Mouse (Mus musculus): ENCODE measurements around the gene Pygo2. TPM values are rescaled to one million over a fixed set of nuclear protein-coding genes. Genes with fewer than 3 reads are reported as not detected.
A peak's percentile ranks its signal among the peaks of the same experiment; 100 is the strongest.

Gene Pygo2
- total and polyA plus RNA-seq, 3 experiments, result 21.9 to 40.8 (median 29.7) TPM

DNA sequence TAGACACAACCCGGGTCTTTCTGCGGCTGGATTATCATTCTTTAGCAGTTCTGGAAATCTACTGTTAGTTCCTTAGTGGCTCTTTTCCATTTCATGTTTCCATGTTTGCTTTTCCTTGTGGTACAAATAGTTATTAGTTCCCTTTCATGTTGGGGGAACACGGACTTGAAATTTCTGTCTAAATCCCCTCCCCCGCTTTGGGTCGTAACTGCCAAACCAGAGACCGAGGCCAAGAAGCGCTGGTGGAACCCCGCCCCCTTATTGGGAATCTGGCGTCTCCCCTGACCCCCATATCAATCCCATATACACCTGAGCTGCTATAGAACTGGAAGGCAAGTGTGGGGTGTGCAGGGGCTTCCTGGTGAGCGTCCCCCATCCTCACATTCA, 34.6 kb upstream of the Pygo2 start:
- H3K27me3 ChIP-seq (replicated peaks), result no peaks in the 10 kb centered on the region
- TF ChIP-seq ELF1 (IDR thresholded peaks at IDR 0.05; ENCODE audit: low read depth, low read length) (0 out of 2 replicates have a peak, but pooled peaks have one; percentile 17), ETS1 (conservative IDR thresholded peaks at IDR 0.05; ENCODE audit: low read depth, low read length) (no peak), SIN3A (IDR thresholded peaks at IDR 0.05; ENCODE audit: low read length) (peak; percentile 9; the same call in 1 of the 2 replicates), MYC (IDR thresholded peaks at IDR 0.05; ENCODE audit: low read depth, low read length) (no peak), NELFE (IDR thresholded peaks at IDR 0.05; ENCODE audit: low read depth, low read length) (no peak), MAZ (IDR thresholded peaks at IDR 0.05; ENCODE audit: low read depth, low read length) (0 out of 2 replicates have a peak, but pooled peaks have one; percentile 43), RAD21 (IDR thresholded peaks at IDR 0.05; ENCODE audit: low read depth, low read length) (no peak), CTCF (conservative IDR thresholded peaks at IDR 0.05 in 1 of 2, IDR thresholded peaks at IDR 0.05 in 1 of 2; ENCODE audit: low read depth in 2 of 2, low read length in 2 of 2) (no peak)
- H3K27ac ChIP-seq (ENCODE audit: insufficient read depth, low read depth), result peak overlapping the region; percentile 96

DNA sequence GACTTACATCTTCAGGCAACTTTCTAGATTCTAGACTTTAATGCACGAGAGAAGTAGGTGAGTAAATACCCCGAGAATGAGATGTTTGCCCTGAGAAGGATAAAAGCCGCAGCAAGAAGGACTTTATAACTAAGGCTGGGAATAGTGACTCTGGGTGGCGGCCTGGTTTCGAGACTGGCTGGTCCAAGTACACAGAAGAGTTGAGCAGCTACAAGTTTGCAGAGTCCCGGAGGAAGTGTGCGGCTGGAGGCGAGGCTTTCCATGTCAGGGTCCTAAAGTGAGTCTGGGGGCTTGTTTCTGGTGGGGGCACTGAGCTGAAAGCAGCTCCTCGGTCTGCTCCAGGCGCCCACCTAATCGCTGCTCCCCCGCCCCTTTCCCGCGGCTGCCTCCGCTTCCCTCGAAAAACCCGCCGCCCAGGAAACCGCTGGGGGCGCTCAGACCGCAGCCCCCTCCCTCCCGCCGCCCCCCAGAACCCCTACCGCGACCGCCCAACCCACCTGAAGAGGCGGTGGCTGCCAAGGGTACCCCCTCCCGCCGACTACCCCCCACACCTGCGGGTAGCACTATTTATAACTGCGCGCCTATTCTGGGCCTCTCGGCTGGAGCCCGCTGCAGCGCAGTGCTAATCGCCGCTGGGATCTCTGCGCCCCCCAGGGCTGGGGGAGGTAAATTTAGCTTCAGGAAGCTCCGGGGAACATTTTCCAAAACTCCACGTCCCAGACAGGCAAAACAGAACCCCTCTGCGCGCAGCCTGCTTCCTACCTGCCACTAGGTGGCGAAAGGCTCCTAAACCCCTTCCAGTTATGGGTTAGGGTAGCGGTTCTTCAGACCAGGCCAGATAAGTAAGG, 34.0 kb upstream of the Pygo2 start:
- H3K27me3 ChIP-seq (replicated peaks), result no peaks in the 10 kb centered on the region
- dilution Hi-C loops (cut with MboI; ENCODE audit: extremely low pct_ligation_motif_present, extremely low pct_unique_long_range_greater_than_20kb, low sequenced_read_pairs), result no loop called here
- TF ChIP-seq CTCF (conservative IDR thresholded peaks at IDR 0.05 in 1 of 2, IDR thresholded peaks at IDR 0.05 in 1 of 2; ENCODE audit: low read depth in 2 of 2, low read length in 2 of 2), result peak; percentile 45 to 74
- peak; percentile 49; the same call in 1 of the 2 replicates for TF ChIP-seq SIN3A (IDR thresholded peaks at IDR 0.05; ENCODE audit: low read length)
- no peak for TF ChIP-seq JUN (IDR thresholded peaks at IDR 0.05; ENCODE audit: insufficient read depth, low read depth, low read length)
- TF ChIP-seq SMC3 (IDR thresholded peaks at IDR 0.05; ENCODE audit: low read depth, low read length), result peak; percentile 51
- TF ChIP-seq TBP (conservative IDR thresholded peaks at IDR 0.05; ENCODE audit: low read depth, low read length), result peak; percentile 94
- TF ChIP-seq MAZ (IDR thresholded peaks at IDR 0.05; ENCODE audit: low read depth, low read length), result 0 out of 2 replicates have a peak, but pooled peaks have one; percentile 16
- no peak; the same call in 1 of the 2 replicates for TF ChIP-seq ELF1 (IDR thresholded peaks at IDR 0.05; ENCODE audit: low read depth, low read length)
- TF ChIP-seq NELFE (IDR thresholded peaks at IDR 0.05; ENCODE audit: low read depth, low read length), result peak; percentile 66
- TF ChIP-seq MAX (IDR thresholded peaks at IDR 0.05; ENCODE audit: low read length), result 0 out of 2 replicates have a peak, but pooled peaks have one; percentile 3
- peak; percentile 48; the same call in 1 of the 2 replicates for TF ChIP-seq CHD2 (IDR thresholded peaks at IDR 0.05; ENCODE audit: low read length)
- TF ChIP-seq NRF1 (IDR thresholded peaks at IDR 0.05; ENCODE audit: low read depth, low read length), result 0 out of 2 replicates have a peak, but pooled peaks have one; percentile 13
- TF ChIP-seq KAT2A (IDR thresholded peaks at IDR 0.05; ENCODE audit: insufficient replicate concordance, low read length), result no peak
- peak; percentile 97 for TF ChIP-seq ZMIZ1 (IDR thresholded peaks at IDR 0.05; ENCODE audit: low read depth, low read length)
- TF ChIP-seq JUND (conservative IDR thresholded peaks at IDR 0.05; ENCODE audit: low read depth, low read length), result 0 out of 2 replicates have a peak, but pooled peaks have one; percentile 0
- no peak for TF ChIP-seq PAX5 (IDR thresholded peaks at IDR 0.05; ENCODE audit: low read length)
- peak; percentile 65 for TF ChIP-seq MXI1 (IDR thresholded peaks at IDR 0.05; ENCODE audit: low read depth, low read length)
- peak; percentile 74 for TF ChIP-seq POLR2A (IDR thresholded peaks at IDR 0.05; ENCODE audit: low read depth, low read length)
- no peak for TF ChIP-seq ETS1 (conservative IDR thresholded peaks at IDR 0.05; ENCODE audit: low read depth, low read length)
- TF ChIP-seq BHLHE40 (IDR thresholded peaks at IDR 0.05; ENCODE audit: low read depth, low read length), result no peak
- peak; percentile 69; the same call in 1 of the 2 replicates for TF ChIP-seq TCF12 (IDR thresholded peaks at IDR 0.05; ENCODE audit: low read depth, low read length)
- no peak for TF ChIP-seq USF2 (conservative IDR thresholded peaks at IDR 0.05; ENCODE audit: low read depth, low read length)
- TF ChIP-seq E2F4 (IDR thresholded peaks at IDR 0.05; ENCODE audit: insufficient replicate concordance, low read depth, low read length), result no peak
- no peak for TF ChIP-seq MAFK (IDR thresholded peaks at IDR 0.05; ENCODE audit: insufficient replicate concordance, low read length)
- peak; percentile 89; the same call in 1 of the 2 replicates for TF ChIP-seq MEF2A (IDR thresholded peaks at IDR 0.05; ENCODE audit: borderline replicate concordance, low read depth, low read length)
- TF ChIP-seq POLR2AphosphoS2 (IDR thresholded peaks at IDR 0.05; ENCODE audit: low read depth, low read length), result peak; percentile 56; the same call in 1 of the 2 replicates
- TF ChIP-seq HCFC1 (IDR thresholded peaks at IDR 0.05; ENCODE audit: low read depth, low read length), result no peak
- peak; percentile 33 for TF ChIP-seq RAD21 (IDR thresholded peaks at IDR 0.05; ENCODE audit: low read depth, low read length)

More for the DNA sequence above, 34.6 kb upstream of the Pygo2 start:
- peaks cover 0 to 34% of the 10 kb centered on the region in 2 experiments; a peak in 3 of 4 replicates for H3K4me1 ChIP-seq (ENCODE audit: control insufficient read depth in 1 of 2, insufficient read depth in 2 of 2)
- dilution Hi-C loops (cut with MboI; ENCODE audit: extremely low pct_ligation_motif_present, extremely low pct_unique_long_range_greater_than_20kb, low sequenced_read_pairs) (no loop called here), in situ Hi-C loops (cut with MboI; ENCODE audit: low pct_ligation_motif_present, low pct_unique_long_range_greater_than_20kb, low sequenced_read_pairs) (no loop called here)
- peaks cover 13 to 21% of the 10 kb centered on the region in 2 experiments for H3K36me3 ChIP-seq (replicated peaks in 1 of 2; ENCODE audit: control insufficient read depth in 1 of 2, insufficient read depth in 1 of 2, low read length in 1 of 2)
- H3K4me3 ChIP-seq (replicated peaks in 1 of 3; ENCODE audit: low read depth in 2 of 3, low read length in 2 of 3, poor library complexity in 1 of 3), result peak overlapping the region; percentile 54 to 71 (median 58)
- peak overlapping the region; percentile 55 for H3K9ac ChIP-seq (ENCODE audit: insufficient read depth, low read depth)
- no peaks in the 10 kb centered on the region for H3K9me3 ChIP-seq (replicated peaks; ENCODE audit: low read length)
- no peak for DNase-seq (ENCODE audit: extremely low read depth)
- H3K79me2 ChIP-seq (replicated peaks; ENCODE audit: control insufficient read depth, extremely low read depth, insufficient read depth, poor library complexity, severe bottlenecking), result peaks cover 9% of the 10 kb centered on the region; the same call in 1 of the 2 replicates
- H3K4me2 ChIP-seq (ENCODE audit: insufficient read depth, low read depth, poor library complexity, severe bottlenecking), result peak overlapping the region; percentile 94

More for the DNA sequence above, 34.0 kb upstream of the Pygo2 start:
- H3K9ac ChIP-seq (ENCODE audit: insufficient read depth, low read depth), result peak overlapping the region; percentile 55
- in situ Hi-C loops (cut with MboI; ENCODE audit: low pct_ligation_motif_present, low pct_unique_long_range_greater_than_20kb, low sequenced_read_pairs), result no loop called here
- H3K4me3 ChIP-seq (replicated peaks in 1 of 3; ENCODE audit: low read depth in 2 of 3, low read length in 2 of 3, poor library complexity in 1 of 3), result peak overlapping the region; percentile 54 to 71 (median 58)
- H3K36me3 ChIP-seq (replicated peaks in 1 of 2; ENCODE audit: control insufficient read depth in 1 of 2, insufficient read depth in 1 of 2, low read length in 1 of 2), result peaks cover 13 to 24% of the 10 kb centered on the region in 2 experiments
- H3K4me2 ChIP-seq (ENCODE audit: insufficient read depth, low read depth, poor library complexity, severe bottlenecking), result peak overlapping the region; percentile 94
- H3K4me1 ChIP-seq (ENCODE audit: control insufficient read depth in 1 of 2, insufficient read depth in 2 of 2), result peaks cover 0 to 34% of the 10 kb centered on the region in 2 experiments; a peak in 3 of 4 replicates
- H3K9me3 ChIP-seq (replicated peaks; ENCODE audit: low read length), result no peaks in the 10 kb centered on the region
- peaks cover 9% of the 10 kb centered on the region; the same call in 1 of the 2 replicates for H3K79me2 ChIP-seq (replicated peaks; ENCODE audit: control insufficient read depth, extremely low read depth, insufficient read depth, poor library complexity, severe bottlenecking)
- DNase-seq (ENCODE audit: extremely low read depth), result no peak
- peak overlapping the region; percentile 96 for H3K27ac ChIP-seq (ENCODE audit: insufficient read depth, low read depth)

Measured in CH12.LX (cell line).